Mouse (Mus musculus) right cerebral cortex, postnatal 36 days (tissue): Measurements from ENCODE around the gene Xiap.
A peak's percentile ranks its signal among the peaks of the same experiment; 100 is the strongest.
"Not testable (repeated sequence)": the region's sequence is repeated elsewhere in the genome, so short reads cannot be mapped to it uniquely, and the experiment has no call there.

ENCODE experiments used
- DNase-seq, 2 experiments: peaks; one replicate each; pipeline ENCODE4 v3.0.0; 2022; ENCODE audit warnings: low spot score in 2 of 2, mixed read lengths in 1 of 2

Gene Xiap

GRCm38 (mm10) chrX:42059282-42060068 lies at the start of gene Xiap:
Gene Xiap, plus strand, starts transcription at chrX:42059679.
- no peak for DNase-seq

DNA sequence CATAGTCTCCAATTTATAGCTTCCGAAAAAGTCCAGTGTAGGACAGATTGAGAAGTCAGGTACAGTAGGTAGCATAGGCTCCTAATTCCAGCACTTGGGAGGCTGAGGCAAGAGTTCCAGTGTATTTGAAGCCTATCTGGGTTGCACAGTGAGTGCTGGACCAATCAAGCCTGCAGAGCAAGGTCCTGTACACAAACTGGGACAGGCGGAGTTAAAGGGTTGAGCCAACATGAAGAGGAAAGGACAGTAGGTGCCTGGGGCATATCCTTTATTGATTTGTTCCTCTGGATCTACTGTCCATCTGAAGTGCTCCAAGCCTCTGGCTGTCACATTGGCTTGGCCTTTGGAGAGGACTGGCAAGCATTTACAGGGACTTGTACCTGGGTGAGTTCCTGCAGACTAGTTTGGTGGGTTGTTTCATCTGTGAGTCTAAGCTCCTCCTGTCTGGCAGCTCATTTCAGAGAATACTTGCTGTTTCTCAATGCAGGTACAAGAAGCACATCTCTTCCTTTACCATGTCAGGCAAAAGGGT lies 46.7 kb upstream of the Xiap start:
- no peak for DNase-seq

DNA sequence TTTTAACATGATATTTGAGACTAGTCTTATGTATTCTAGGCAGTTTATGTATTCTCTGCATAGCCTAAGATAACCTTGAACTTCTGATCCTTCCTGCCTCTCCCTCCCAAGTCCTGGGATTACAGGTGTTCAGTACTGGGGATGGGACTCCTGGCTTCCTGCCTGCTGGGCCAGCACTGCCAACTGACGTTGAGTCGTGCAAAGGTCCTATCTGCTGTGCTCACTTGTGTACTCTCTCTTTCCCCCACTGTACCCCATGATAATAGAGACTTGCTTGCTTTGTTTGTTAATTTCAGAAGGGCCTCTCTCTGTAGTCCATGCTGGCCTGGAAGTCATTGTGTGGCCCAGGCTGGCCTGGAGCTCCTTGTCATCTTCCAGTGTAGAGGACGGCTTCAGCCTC lies 45.7 kb upstream of the Xiap start:
- no peak for DNase-seq

- DNase-seq = no peak
Observed at GRCm38 (mm10) chrX:42014502-42014901, 45.0 kb upstream of the Xiap start.

GRCm38 (mm10) chrX:42018030-42018429 lies 41.4 kb upstream of the Xiap start:
- no peak for DNase-seq

DNA sequence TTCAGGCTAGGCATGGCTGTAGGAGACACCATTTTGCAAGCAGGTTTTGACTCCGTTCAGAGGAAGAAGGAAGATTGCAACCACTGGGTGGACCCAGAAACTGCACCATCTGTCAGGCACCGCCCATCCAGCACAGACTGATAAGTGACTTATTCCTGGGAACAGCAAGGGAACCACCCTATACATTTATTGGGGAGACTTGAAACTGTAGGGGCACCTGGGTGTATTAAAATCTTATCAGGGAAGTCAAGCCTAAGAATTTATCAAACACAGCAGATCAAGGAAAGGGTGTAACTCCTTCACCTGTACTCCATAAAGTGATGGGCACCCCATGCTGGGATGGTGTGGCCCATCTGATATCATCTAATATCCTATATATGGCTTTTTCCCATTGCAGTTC lies 40.0 kb upstream of the Xiap start:
- DNase-seq = no peak

GRCm38 (mm10) chrX:42025802-42026440 lies 33.6 kb upstream of the Xiap start:
- not testable (repeated sequence) for DNase-seq

GRCm38 (mm10) chrX:42026981-42027380 lies 32.5 kb upstream of the Xiap start:
- DNase-seq = not testable (repeated sequence)

- peak; percentile 7 to 8 for DNase-seq
Observed at GRCm38 (mm10) chrX:42033111-42033693, 26.3 kb upstream of the Xiap start.

- no peak for DNase-seq
Observed at GRCm38 (mm10) chrX:42033911-42034310, 25.6 kb upstream of the Xiap start.

- DNase-seq = no peak
Observed at GRCm38 (mm10) chrX:42039481-42039880, 20.0 kb upstream of the Xiap start.

- DNase-seq = no peak
Observed at GRCm38 (mm10) chrX:42044935-42045334, 14.5 kb upstream of the Xiap start.

DNA sequence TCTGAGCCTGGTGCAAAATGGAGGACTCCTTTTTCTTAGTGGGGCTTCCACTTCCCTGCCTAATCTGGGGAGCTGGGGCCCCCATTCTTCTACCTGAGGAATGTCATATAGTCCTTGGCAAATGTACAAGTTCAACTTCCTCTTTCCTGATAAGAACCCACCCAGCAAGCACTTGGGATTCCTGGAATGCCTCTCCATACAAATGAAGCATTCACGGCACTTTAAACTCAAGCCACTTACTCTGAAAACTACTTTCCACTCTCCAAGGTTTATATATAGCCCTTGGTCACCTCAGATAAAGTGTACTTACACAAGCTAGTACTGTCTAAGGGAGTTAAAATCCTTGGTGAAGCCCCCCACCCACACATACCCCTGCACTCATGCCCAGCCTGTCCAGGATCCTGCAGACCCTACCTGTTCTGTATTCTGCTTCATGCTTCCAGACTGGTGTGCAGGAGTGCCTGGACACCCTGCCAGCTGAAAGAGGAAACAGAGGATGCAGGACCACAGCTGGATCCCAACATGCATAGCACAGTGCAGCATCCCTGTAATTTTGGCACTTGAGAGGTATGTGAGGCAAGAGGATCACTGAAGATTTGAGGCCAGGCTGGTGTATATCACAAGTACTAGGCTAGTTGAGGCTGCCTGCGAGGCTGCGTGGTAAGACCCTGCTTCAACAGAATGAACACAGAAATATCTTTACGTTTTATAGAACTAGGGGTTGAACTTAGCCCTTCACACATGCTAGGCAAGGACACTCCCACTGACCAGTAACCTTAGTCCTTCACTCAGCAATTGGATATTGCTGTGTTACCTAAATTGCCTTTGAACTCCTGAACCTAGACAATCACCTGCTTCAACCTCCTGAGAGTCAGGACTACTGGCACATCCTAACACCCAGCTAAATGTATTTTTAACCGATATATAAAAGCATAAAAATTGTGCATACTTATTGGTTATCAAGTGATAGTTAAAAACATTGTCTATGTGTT lies 8.5 kb upstream of the Xiap start:
- DNase-seq = no peak

DNA sequence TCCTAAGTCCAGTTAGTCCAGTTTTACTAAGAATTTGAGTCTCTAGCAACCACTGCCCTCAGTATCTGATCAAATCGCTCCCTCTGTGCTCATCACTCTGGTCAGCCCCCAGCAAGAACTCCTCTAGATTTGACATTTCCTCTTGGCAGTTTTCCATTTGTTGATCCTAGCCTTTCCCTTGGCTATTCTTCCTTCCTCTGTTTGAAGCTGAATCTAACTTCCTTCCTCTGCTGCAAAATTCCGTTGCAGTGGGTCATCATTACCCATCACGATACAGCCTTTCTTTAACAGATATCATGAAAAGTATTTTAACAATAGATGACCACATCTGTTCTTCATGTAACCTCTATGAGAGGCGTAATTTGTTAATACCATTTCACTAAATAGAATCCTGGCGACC lies 2.5 kb upstream of the Xiap start:
- no peak for DNase-seq

GRCm38 (mm10) chrX:42057873-42058272 lies 1.6 kb upstream of the Xiap start:
- DNase-seq = no peak

GRCm38 (mm10) chrX:42063621-42064020 lies 4.1 kb downstream of the Xiap start:
- no peak for DNase-seq

- DNase-seq = no peak
Observed at GRCm38 (mm10) chrX:42065086-42065485, 5.6 kb downstream of the Xiap start.

DNA sequence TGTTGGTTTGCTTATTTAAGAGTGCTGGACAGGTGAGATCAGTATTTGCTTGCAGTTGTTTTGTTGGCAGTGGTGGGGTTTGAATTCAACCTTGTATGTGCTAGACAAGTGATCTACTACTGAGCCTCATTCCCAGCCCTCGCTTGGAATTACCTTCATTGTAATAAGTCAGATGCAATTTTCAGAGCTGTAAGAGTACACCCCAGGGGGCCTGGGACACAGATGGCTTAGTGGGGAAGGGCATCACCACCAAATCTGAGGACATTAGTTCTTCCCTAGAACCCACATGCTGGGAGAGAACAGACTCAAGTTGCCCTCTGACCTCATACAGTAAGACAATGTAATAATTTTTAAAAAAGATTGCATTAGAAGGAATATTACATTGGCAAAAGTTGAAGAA lies 7.3 kb downstream of the Xiap start:
- no peak for DNase-seq

DNA sequence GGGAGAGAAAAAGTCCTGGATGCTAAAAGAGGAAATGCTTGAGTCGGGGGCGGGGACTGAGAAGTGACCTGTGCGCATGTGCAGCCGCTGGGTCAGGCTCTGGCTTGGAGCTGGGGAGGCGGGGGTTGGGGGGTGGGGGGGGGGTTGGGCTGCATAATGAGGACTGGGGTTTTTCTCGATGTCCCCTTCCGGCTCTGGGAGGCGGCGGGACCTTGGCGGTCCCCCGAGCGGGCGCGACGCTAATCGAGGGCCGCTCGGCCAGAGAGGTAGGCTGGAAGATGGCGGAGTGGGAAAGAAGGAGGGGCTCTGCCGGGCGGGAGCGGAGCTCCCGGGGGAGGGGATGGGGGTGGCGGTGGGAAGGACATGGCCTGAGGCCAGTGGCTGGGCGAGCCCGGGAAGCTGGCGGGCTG lies 8.3 kb downstream of the Xiap start:
- DNase-seq = peak; percentile 36 to 52

DNA sequence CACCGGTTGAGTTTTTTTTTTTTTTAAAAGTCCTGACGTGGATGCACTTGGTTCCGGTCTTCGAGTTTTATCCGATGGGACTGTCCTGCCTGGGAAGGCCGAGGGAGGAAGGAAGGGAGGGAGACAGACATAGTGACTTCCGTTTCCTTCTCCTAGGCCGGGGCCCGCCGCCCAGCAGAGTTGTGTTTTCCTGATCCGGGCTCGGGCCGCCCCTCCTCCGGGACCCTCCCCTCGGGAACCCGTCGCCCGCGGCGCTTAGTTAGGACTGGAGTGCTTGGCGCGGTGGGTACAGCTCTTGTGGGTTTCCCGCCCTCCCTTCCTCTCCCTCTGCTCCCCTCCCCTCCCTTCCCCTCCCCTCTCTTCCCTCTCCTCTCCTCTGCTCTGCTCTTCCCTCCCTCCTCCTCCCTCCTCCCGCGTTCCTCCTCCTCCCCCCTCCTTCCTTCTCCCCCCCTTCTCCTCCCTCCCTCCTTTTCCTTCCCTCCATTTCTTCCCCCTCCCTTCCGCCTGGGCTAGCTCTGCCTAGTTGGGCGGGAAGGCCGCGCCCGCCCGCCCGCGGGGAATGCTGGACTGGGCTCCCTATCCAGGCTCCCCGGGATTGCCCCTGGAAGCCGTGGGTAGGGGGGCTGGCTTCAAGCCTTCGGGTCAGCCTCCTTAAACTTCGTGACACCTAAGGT lies 8.9 kb downstream of the Xiap start:
- DNase-seq = peak; percentile 50 to 58

- DNase-seq = no peak
Observed at GRCm38 (mm10) chrX:42068875-42069257, 9.4 kb downstream of the Xiap start.
